Mouse (Mus musculus): Measurements from ENCODE around the gene Cdc42bpg. TPM values are rescaled to one million over a fixed set of nuclear protein-coding genes. Genes with fewer than 3 reads are reported as not detected.

Cdc42bpg gene
- total and polyA plus RNA-seq, 2 experiments, result 3.1 to 7.3 TPM

DNA sequence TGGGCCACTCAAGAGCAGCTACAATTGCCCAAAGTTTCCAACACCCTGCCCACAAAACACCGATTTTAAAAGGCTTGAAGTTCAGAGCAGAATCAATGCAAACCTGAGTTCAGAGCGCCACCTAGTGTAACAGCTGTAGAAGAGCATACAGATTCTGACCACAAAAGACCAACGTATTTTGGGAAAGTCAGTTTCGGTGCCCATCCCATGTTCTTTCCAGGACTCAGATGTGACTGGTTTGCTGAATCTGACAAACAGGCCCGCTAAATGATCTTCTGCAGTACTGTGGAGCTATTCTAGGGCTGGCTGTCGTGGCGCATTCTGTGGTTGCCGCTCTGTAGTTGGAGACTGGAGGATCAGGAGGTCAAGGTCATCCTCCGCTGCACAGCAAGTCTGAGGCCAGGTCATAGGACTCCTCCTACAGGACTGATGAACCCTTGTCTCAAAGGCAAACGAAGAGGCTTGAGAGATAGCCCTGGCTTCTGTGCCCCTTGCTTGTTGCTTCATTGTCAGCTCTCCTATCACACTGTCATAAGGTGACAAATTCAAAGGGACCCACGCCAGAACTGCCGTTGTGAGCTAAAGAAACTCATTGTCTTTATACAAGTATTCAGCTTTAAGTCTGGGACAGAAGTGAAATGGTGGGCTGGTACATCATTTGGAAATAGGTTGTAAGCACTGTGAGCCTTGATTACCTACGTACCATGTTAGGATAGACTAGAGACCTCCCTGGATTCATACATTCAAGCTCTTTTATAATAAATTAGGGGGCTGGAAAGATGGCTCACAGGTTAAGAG is 25.7 kb downstream of the Cdc42bpg start:
- H3K79me2 ChIP-seq (ENCODE audit: control insufficient read depth, insufficient read depth, low read length), result peaks cover 3% of the 10 kb centered on the region; the same call in 1 of the 2 replicates
- WGBS, result 10% methylated on average over 13 of the region's 13 CpGs
- H3K4me1 ChIP-seq (ENCODE audit: control insufficient read depth, insufficient read depth, low read length), result peaks cover 10% of the 10 kb centered on the region
- DNase-seq (ENCODE audit: extremely low read depth, low read depth, low spot score), result peak; percentile 83
- H3K4me3 ChIP-seq (ENCODE audit: insufficient read depth, low read depth, low read length), result peak overlapping the region; percentile 10; the same call in 1 of the 2 replicates
- peak overlapping the region; percentile 56; the same call in 1 of the 2 replicates for H3K9ac ChIP-seq (ENCODE audit: low read depth, low read length)
- no peaks in the 10 kb centered on the region for H3K36me3 ChIP-seq (ENCODE audit: control insufficient read depth, insufficient read depth, low read length)
- H3K27ac ChIP-seq (replicated peaks; ENCODE audit: insufficient read depth, low read depth, low read length), result peak overlapping the region; percentile 77
- TF ChIP-seq CTCF (IDR thresholded peaks at IDR 0.05; ENCODE audit: low read depth, low read length), result peak; percentile 48
- TF ChIP-seq POLR2A (IDR thresholded peaks at IDR 0.05; ENCODE audit: extremely low read depth, insufficient read depth, low read length), result no peak
- no peaks in the 10 kb centered on the region for H3K27me3 ChIP-seq (ENCODE audit: control insufficient read depth, insufficient read depth, low read length)

GRCm38 (mm10) chr19:6333761-6334595 is 27.7 kb downstream of the Cdc42bpg start:
- WGBS, result 72% methylated on average over 9 of the region's 9 CpGs
- peak overlapping the region; percentile 63 for H3K9ac ChIP-seq (ENCODE audit: low read depth, low read length)

GRCm38 (mm10) chr19:6334673-6335457 is 28.6 kb downstream of the Cdc42bpg start, which contains the start of gene Men1:
TSS of gene Men1 (plus strand) at chr19:6334979.
- peak; percentile 99 for DNase-seq (ENCODE audit: extremely low read depth, low read depth, low spot score)
- H3K27ac ChIP-seq (replicated peaks; ENCODE audit: insufficient read depth, low read depth, low read length), result peak within 1 kb of the TSS; percentile 92
- under 1% methylated on average over 43 of the region's 43 CpGs for WGBS
- H3K36me3 ChIP-seq (ENCODE audit: control insufficient read depth, insufficient read depth, low read length), result peaks cover 4% of the 10 kb centered on the region; the same call in 1 of the 2 replicates
- H3K27me3 ChIP-seq (ENCODE audit: control insufficient read depth, insufficient read depth, low read length), result no peaks in the 10 kb centered on the region
- TF ChIP-seq POLR2A (IDR thresholded peaks at IDR 0.05; ENCODE audit: extremely low read depth, insufficient read depth, low read length), result peak; percentile 55; the same call in 1 of the 2 replicates
- no peak for TF ChIP-seq CTCF (IDR thresholded peaks at IDR 0.05; ENCODE audit: low read depth, low read length)
- H3K4me1 ChIP-seq (ENCODE audit: control insufficient read depth, insufficient read depth, low read length), result peaks cover 10% of the 10 kb centered on the region
- H3K9ac ChIP-seq (ENCODE audit: low read depth, low read length), result peak within 1 kb of the TSS; percentile 93
- peak within 1 kb of the TSS; percentile 79 for H3K4me3 ChIP-seq (ENCODE audit: insufficient read depth, low read depth, low read length)
- peaks cover 3% of the 10 kb centered on the region; the same call in 1 of the 2 replicates for H3K79me2 ChIP-seq (ENCODE audit: control insufficient read depth, insufficient read depth, low read length)

More at GRCm38 (mm10) chr19:6333761-6334595, 27.7 kb downstream of the Cdc42bpg start:
- peaks cover 4% of the 10 kb centered on the region; the same call in 1 of the 2 replicates for H3K36me3 ChIP-seq (ENCODE audit: control insufficient read depth, insufficient read depth, low read length)
- DNase-seq (ENCODE audit: extremely low read depth, low read depth, low spot score), result no peak
- peak overlapping the region; percentile 92 for H3K27ac ChIP-seq (replicated peaks; ENCODE audit: insufficient read depth, low read depth, low read length)
- TF ChIP-seq POLR2A (IDR thresholded peaks at IDR 0.05; ENCODE audit: extremely low read depth, insufficient read depth, low read length) (no peak), CTCF (IDR thresholded peaks at IDR 0.05; ENCODE audit: low read depth, low read length) (no peak)
- no peaks in the 10 kb centered on the region for H3K27me3 ChIP-seq (ENCODE audit: control insufficient read depth, insufficient read depth, low read length)
- peaks cover 3% of the 10 kb centered on the region; the same call in 1 of the 2 replicates for H3K79me2 ChIP-seq (ENCODE audit: control insufficient read depth, insufficient read depth, low read length)
- no peak overlapping the region for H3K4me3 ChIP-seq (ENCODE audit: insufficient read depth, low read depth, low read length)
- H3K4me1 ChIP-seq (ENCODE audit: control insufficient read depth, insufficient read depth, low read length), result peaks cover 10% of the 10 kb centered on the region

- no peak for DNase-seq (ENCODE audit: extremely low read depth, low read depth, low spot score)
- TF ChIP-seq POLR2A (IDR thresholded peaks at IDR 0.05; ENCODE audit: extremely low read depth, insufficient read depth, low read length), result no peak
- TF ChIP-seq CTCF (IDR thresholded peaks at IDR 0.05; ENCODE audit: low read depth, low read length), result no peak
- H3K4me1 ChIP-seq (ENCODE audit: control insufficient read depth, insufficient read depth, low read length), result peaks cover 10% of the 10 kb centered on the region
Observed at GRCm38 (mm10) chr19:6335458-6335827, 29.2 kb downstream of the Cdc42bpg start.

DNA sequence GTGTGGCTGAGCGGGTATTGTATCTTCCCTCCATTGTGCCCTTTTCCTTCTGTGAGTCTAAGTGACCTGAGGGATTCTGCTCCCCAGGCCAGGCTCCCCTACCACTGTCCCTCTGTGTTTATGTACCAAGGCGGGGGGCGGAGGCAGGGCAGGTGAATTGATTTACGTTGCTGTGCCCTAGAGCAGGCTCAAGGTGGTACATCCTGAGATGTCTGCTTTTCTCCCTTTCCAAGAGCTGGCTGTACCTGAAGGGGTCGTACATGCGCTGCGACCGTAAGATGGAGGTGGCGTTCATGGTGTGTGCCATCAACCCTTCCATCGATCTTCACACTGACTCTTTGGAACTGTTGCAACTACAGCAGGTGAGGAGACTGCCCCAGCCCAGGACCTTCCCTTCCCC is 30.7 kb downstream of the Cdc42bpg start:
- Histone ChIP-seq H3K9ac (ENCODE audit: low read depth, low read length) (no peak overlapping the region), H3K36me3 (ENCODE audit: control insufficient read depth, insufficient read depth, low read length) (peaks cover 4% of the 10 kb centered on the region; the same call in 1 of the 2 replicates), H3K27me3 (ENCODE audit: control insufficient read depth, insufficient read depth, low read length) (no peaks in the 10 kb centered on the region), H3K79me2 (ENCODE audit: control insufficient read depth, insufficient read depth, low read length) (peaks cover 3% of the 10 kb centered on the region; the same call in 1 of the 2 replicates), H3K4me3 (ENCODE audit: insufficient read depth, low read depth, low read length) (no peak overlapping the region), H3K27ac (replicated peaks; ENCODE audit: insufficient read depth, low read depth, low read length) (no peak overlapping the region), H3K4me1 (ENCODE audit: control insufficient read depth, insufficient read depth, low read length) (peaks cover 11% of the 10 kb centered on the region)
- no peak for DNase-seq (ENCODE audit: extremely low read depth, low read depth, low spot score)
- 97% methylated on average over 10 of the region's 10 CpGs for WGBS
- no peak for TF ChIP-seq CTCF (IDR thresholded peaks at IDR 0.05; ENCODE audit: low read depth, low read length)

More at GRCm38 (mm10) chr19:6335458-6335827, 29.2 kb downstream of the Cdc42bpg start:
- 1% methylated on average over 25 of the region's 25 CpGs for WGBS
- peaks cover 4% of the 10 kb centered on the region; the same call in 1 of the 2 replicates for H3K36me3 ChIP-seq (ENCODE audit: control insufficient read depth, insufficient read depth, low read length)
- no peaks in the 10 kb centered on the region for H3K27me3 ChIP-seq (ENCODE audit: control insufficient read depth, insufficient read depth, low read length)
- peak overlapping the region; percentile 93 for H3K9ac ChIP-seq (ENCODE audit: low read depth, low read length)
- peaks cover 3% of the 10 kb centered on the region; the same call in 1 of the 2 replicates for H3K79me2 ChIP-seq (ENCODE audit: control insufficient read depth, insufficient read depth, low read length)
- H3K4me3 ChIP-seq (ENCODE audit: insufficient read depth, low read depth, low read length), result peak overlapping the region; percentile 79
- peak overlapping the region; percentile 20; the same call in 1 of the 2 replicates for H3K27ac ChIP-seq (replicated peaks; ENCODE audit: insufficient read depth, low read depth, low read length)
